Mouse (Mus musculus) liver, adult 2 months (tissue): ENCODE results near the gene Smyd4. TPM values are rescaled to one million over a fixed set of nuclear protein-coding genes. Genes with fewer than 3 reads are reported as not detected.

ENCODE experiments used
- DNase-seq: peaks from one replicate; pipeline ENCODE4 v3.0.0-alpha.2; 2011; ENCODE audit warnings: low read depth, low spot score; ENCODE audit errors: extremely low read depth
- H3K27ac ChIP-seq: fragments of 200-500 bp; replicated peaks from 2 replicates; pipeline ENCODE4 v1.5.1; 2012; ENCODE audit warnings: low read depth, mild to moderate bottlenecking, control low read depth, inconsistent platforms, low read length; ENCODE audit not compliant: insufficient read depth
- H3K27me3 ChIP-seq: fragments of 200-500 bp; 2 replicates; pipeline ENCODE4 v1.6.1; 2012; ENCODE audit warnings: mild to moderate bottlenecking, moderate library complexity, low read length, inconsistent platforms; ENCODE audit not compliant: control insufficient read depth, insufficient read depth
- H3K36me3 ChIP-seq: fragments of 200-500 bp; 2 replicates; pipeline ENCODE4 v1.6.1; 2012; ENCODE audit warnings: low read length, inconsistent platforms; ENCODE audit not compliant: control insufficient read depth, insufficient read depth
- H3K4me1 ChIP-seq: fragments of 200-500 bp; 2 replicates; pipeline ENCODE4 v1.6.1; 2011; ENCODE audit warnings: low read length; ENCODE audit not compliant: control insufficient read depth, insufficient read depth
- H3K4me3 ChIP-seq: fragments of 200-500 bp; 2 replicates; pipeline ENCODE4 v1.5.1; 2011; ENCODE audit warnings: low read depth, mild to moderate bottlenecking, control low read depth, low read length, moderate library complexity; ENCODE audit not compliant: insufficient read depth
- H3K79me2 ChIP-seq: fragments of 200-500 bp; 2 replicates; pipeline ENCODE4 v1.6.1; 2012; ENCODE audit warnings: inconsistent platforms, mild to moderate bottlenecking, low read length, moderate library complexity; ENCODE audit not compliant: control insufficient read depth, insufficient read depth
- H3K9ac ChIP-seq: fragments of 200-500 bp; 2 replicates; pipeline ENCODE4 v1.6.1; 2012; ENCODE audit warnings: low read depth, mild to moderate bottlenecking, control low read depth, inconsistent platforms, low read length
- CTCF ChIP-seq: fragments of 200-500 bp; IDR thresholded peaks from 2 replicates; pipeline ENCODE4 v1.5.1; 2011; ENCODE audit warnings: low read depth, low read length, control low read depth
- POLR2A ChIP-seq: fragments of 200-500 bp; IDR thresholded peaks from 2 replicates; pipeline ENCODE4 v1.6.1; 2011; ENCODE audit warnings: low read length, control low read depth; ENCODE audit not compliant: insufficient read depth; ENCODE audit errors: extremely low read depth
- WGBS: fragments of 180-500 bp; shearing (Covaris S2); methylation state at CpG from one replicate; pipeline ENCODE4 v1.1.7; 2018; 5-methylcytosine and 5-hydroxymethylcytosine counted together
- polyA plus RNA-seq: library from polyadenylated mRNA; depleted of rRNA; stranded (reverse); fragments of >200 nt; gene quantifications from 2 replicates; pipeline ENCODE4 v1.2.3, GENCODE M21; 2012; rRNA removed
- total RNA-seq: library from RNA; depleted of rRNA; stranded (reverse); fragments of >200 nt; gene quantifications from 2 replicates; pipeline ENCODE4 v1.2.3, GENCODE M21; 2014; rRNA removed

Gene Smyd4
- total and polyA plus RNA-seq, 2 experiments = 1.1 to 1.8 TPM

GRCm38 (mm10) chr11:75450936-75451335 is 102.7 kb downstream of the Smyd4 start:
- WGBS = 87% methylated on average over 15 of the region's 15 CpGs
- DNase-seq = no peak
- Histone ChIP-seq H3K27ac (no peak overlapping the region), H3K27me3 (no peaks in the 10 kb centered on the region), H3K79me2 (peaks cover 44% of the 10 kb centered on the region), H3K4me1 (peaks cover 39% of the 10 kb centered on the region), H3K36me3 (peaks cover 20% of the 10 kb centered on the region; the same call in 1 of the 2 replicates), H3K9ac (peak overlapping the region; percentile 20; the same call in 1 of the 2 replicates), H3K4me3 (no peak overlapping the region)
- TF ChIP-seq CTCF (no peak), POLR2A (no peak)

- peaks cover 40% of the 10 kb centered on the region for H3K4me1 ChIP-seq
- no peak overlapping the region for H3K27ac ChIP-seq
- H3K79me2 ChIP-seq = peaks cover 44% of the 10 kb centered on the region
- no peak for DNase-seq
- peaks cover 17% of the 10 kb centered on the region; the same call in 1 of the 2 replicates for H3K36me3 ChIP-seq
- no peak for TF ChIP-seq POLR2A
- TF ChIP-seq CTCF = no peak
- H3K9ac ChIP-seq = no peak overlapping the region
- no peaks in the 10 kb centered on the region for H3K27me3 ChIP-seq
- 89% methylated on average over 8 of the region's 8 CpGs for WGBS
- no peak overlapping the region for H3K4me3 ChIP-seq
Observed at GRCm38 (mm10) chr11:75452081-75452480, 103.8 kb downstream of the Smyd4 start.

GRCm38 (mm10) chr11:75452812-75453557 is 104.8 kb downstream of the Smyd4 start:
- no peak for DNase-seq
- peaks cover 44% of the 10 kb centered on the region for H3K79me2 ChIP-seq
- peaks cover 42% of the 10 kb centered on the region for H3K4me1 ChIP-seq
- peak overlapping the region; percentile 85; the same call in 1 of the 2 replicates for H3K9ac ChIP-seq
- WGBS = 88% methylated on average over 31 of the region's 31 CpGs
- H3K4me3 ChIP-seq = no peak overlapping the region
- no peaks in the 10 kb centered on the region for H3K27me3 ChIP-seq
- TF ChIP-seq CTCF (no peak), POLR2A (no peak)
- no peak overlapping the region for H3K27ac ChIP-seq
- peaks cover 13% of the 10 kb centered on the region; the same call in 1 of the 2 replicates for H3K36me3 ChIP-seq

GRCm38 (mm10) chr11:75453991-75454930 is 106.0 kb downstream of the Smyd4 start, which contains the start of gene Wdr81:
Gene Wdr81, minus strand, starts transcription at chr11:75454717.
- peak within 1 kb of the TSS; percentile 78 for H3K4me3 ChIP-seq
- peak within 1 kb of the TSS; percentile 85 for H3K9ac ChIP-seq
- peak; percentile 85 for DNase-seq
- peak; percentile 78 for TF ChIP-seq POLR2A
- peak; percentile 60 for TF ChIP-seq CTCF
- peaks cover 52% of the 10 kb centered on the region for H3K4me1 ChIP-seq
- H3K27me3 ChIP-seq = no peaks in the 10 kb centered on the region
- WGBS = 1% methylated on average over 55 of the region's 56 CpGs
- H3K79me2 ChIP-seq = peaks cover 39% of the 10 kb centered on the region
- peaks cover 2% of the 10 kb centered on the region; the same call in 1 of the 2 replicates for H3K36me3 ChIP-seq
- peak within 1 kb of the TSS; percentile 77 for H3K27ac ChIP-seq

Other genes starting within 250 kb of the Smyd4 start
- gene Hic1, start 178.9 kb upstream of the Smyd4 start, total RNA-seq = 1.1 and 1.8 TPM in 2 replicates
- 3.8 and 4.3 TPM in 2 replicates for gene Hic1, start 178.9 kb upstream of the Smyd4 start, polyA plus RNA-seq
- 6.7 and 6.9 TPM in 2 replicates for gene Ovca2, start 169.6 kb upstream of the Smyd4 start, total RNA-seq
- 5.7 and 8.0 TPM in 2 replicates for gene Ovca2, start 169.6 kb upstream of the Smyd4 start, polyA plus RNA-seq
- 11.3 and 14.2 TPM in 2 replicates for gene Dph1, start 157.2 kb upstream of the Smyd4 start, total RNA-seq
- gene Dph1, start 157.2 kb upstream of the Smyd4 start, polyA plus RNA-seq = 49.1 and 53.5 TPM in 2 replicates
- gene Rtn4rl1, start 154.7 kb upstream of the Smyd4 start, total RNA-seq = 1.3 and 2.4 TPM in 2 replicates
- gene Rtn4rl1, start 154.7 kb upstream of the Smyd4 start, polyA plus RNA-seq = 9.5 and 10.0 TPM in 2 replicates
- 19.9 and 21.4 TPM in 2 replicates for gene Rpa1, start 109 bp upstream of the Smyd4 start, total RNA-seq
- gene Rpa1, start 109 bp upstream of the Smyd4 start, polyA plus RNA-seq = 10.3 and 10.5 TPM in 2 replicates
- 810 and 1,243 TPM in 2 replicates for gene Serpinf1, start 74.3 kb downstream of the Smyd4 start, total RNA-seq
- 891 and 972 TPM in 2 replicates for gene Serpinf1, start 74.3 kb downstream of the Smyd4 start, polyA plus RNA-seq
- 687 and 824 TPM in 2 replicates for gene Serpinf2, start 91.2 kb downstream of the Smyd4 start, total RNA-seq
- gene Serpinf2, start 91.2 kb downstream of the Smyd4 start, polyA plus RNA-seq = 1,567 and 1,654 TPM in 2 replicates
- gene Wdr81, start 106.3 kb downstream of the Smyd4 start, total RNA-seq = 14.4 and 30.4 TPM in 2 replicates
- 20.3 and 21.5 TPM in 2 replicates for gene Wdr81, start 106.3 kb downstream of the Smyd4 start, polyA plus RNA-seq
- 121 and 238 TPM in 2 replicates for gene Tlcd2, start 113.3 kb downstream of the Smyd4 start, total RNA-seq
- 237 and 265 TPM in 2 replicates for gene Tlcd2, start 113.3 kb downstream of the Smyd4 start, polyA plus RNA-seq
- 72.8 and 102 TPM in 2 replicates for gene Prpf8, start 138.4 kb downstream of the Smyd4 start, total RNA-seq
- gene Prpf8, start 138.4 kb downstream of the Smyd4 start, polyA plus RNA-seq = 59.4 and 63.3 TPM in 2 replicates
- 23.0 and 27.9 TPM in 2 replicates for gene Rilp, start 161.7 kb downstream of the Smyd4 start, total RNA-seq
- 29.8 and 32.6 TPM in 2 replicates for gene Rilp, start 161.7 kb downstream of the Smyd4 start, polyA plus RNA-seq
- 5.8 and 7.5 TPM in 2 replicates for gene Scarf1, start 165.1 kb downstream of the Smyd4 start, total RNA-seq
- 10.3 and 16.9 TPM in 2 replicates for gene Scarf1, start 165.1 kb downstream of the Smyd4 start, polyA plus RNA-seq
- gene Slc43a2, start 183.3 kb downstream of the Smyd4 start, total RNA-seq = 4.1 and 8.9 TPM in 2 replicates
- 5.2 and 8.0 TPM in 2 replicates for gene Slc43a2, start 183.3 kb downstream of the Smyd4 start, polyA plus RNA-seq
- 19.7 and 21.0 TPM in 2 replicates for gene Pitpna, start 239.7 kb downstream of the Smyd4 start, total RNA-seq
- gene Pitpna, start 239.7 kb downstream of the Smyd4 start, polyA plus RNA-seq = 24.6 and 28.9 TPM in 2 replicates